Mouse (Mus musculus) hematopoietic stem cell, adult 5-6 weeks (primary cell): ENCODE results near the gene Dscam. TPM values are rescaled to one million over a fixed set of nuclear protein-coding genes. Genes with fewer than 3 reads are reported as not detected.

Experiments used
- ATAC-seq, 2 experiments: fragments of 125-278 bp in 1 of 2; replicated peaks in 1 of 2; 2 replicates each; pipeline ENCODE4 v1.8.0; 2016 to 2017; ENCODE audit warnings: inconsistent platforms in 2 of 2, mild to moderate bottlenecking in 2 of 2, moderate number of reproducible peaks in 2 of 2, low read depth in 1 of 2, moderate TSS enrichment in 1 of 2; ENCODE audit not compliant: low FRiP score in 2 of 2, poor library complexity in 2 of 2, severe bottlenecking in 2 of 2, insufficient read depth in 1 of 2, low TSS enrichment in 1 of 2
- total RNA-seq: library from RNA; stranded (forward); fragments of 172-1452, 232-1000 nt; gene quantifications from 2 replicates; pipeline ENCODE4 v1.2.3, GENCODE M21; 2017

Dscam gene
- total RNA-seq, 1 experiment from 2014 or later: 1.2 TPM

- no peak for ATAC-seq
Observed at GRCm38 (mm10) chr16:96629623-96630022, 540.9 kb downstream of the Dscam start.

- no peak for ATAC-seq
Observed at GRCm38 (mm10) chr16:96625468-96625867, 545.1 kb downstream of the Dscam start.

- peak; percentile 56 to 71; a peak in 2 of 4 replicates for ATAC-seq
Observed at GRCm38 (mm10) chr16:96624570-96625411, 545.8 kb downstream of the Dscam start.

- no peak for ATAC-seq
Observed at GRCm38 (mm10) chr16:96620861-96621260, 549.7 kb downstream of the Dscam start.

- no peak for ATAC-seq
Observed at GRCm38 (mm10) chr16:96620402-96620801, 550.1 kb downstream of the Dscam start.

GRCm38 (mm10) chr16:96617772-96618171 lies 552.8 kb downstream of the Dscam start:
- ATAC-seq: no peak

- no peak for ATAC-seq
Observed at GRCm38 (mm10) chr16:96613275-96613674, 557.3 kb downstream of the Dscam start.

- peak; percentile 71 to 72 for ATAC-seq
Observed at GRCm38 (mm10) chr16:96610806-96611205, 559.7 kb downstream of the Dscam start.

GRCm38 (mm10) chr16:96602206-96602605 lies 568.3 kb downstream of the Dscam start:
- no peak for ATAC-seq

- ATAC-seq: no peak
Observed at GRCm38 (mm10) chr16:96600791-96601190, 569.8 kb downstream of the Dscam start.

- no peak for ATAC-seq
Observed at GRCm38 (mm10) chr16:96599401-96600060, 571.0 kb downstream of the Dscam start.

- no peak for ATAC-seq
Observed at GRCm38 (mm10) chr16:96575841-96576240, 594.7 kb downstream of the Dscam start.

GRCm38 (mm10) chr16:96567428-96567827 lies 603.1 kb downstream of the Dscam start:
- no peak for ATAC-seq

GRCm38 (mm10) chr16:96563350-96564257 lies 606.9 kb downstream of the Dscam start:
- ATAC-seq: no peak

- ATAC-seq: no peak
Observed at GRCm38 (mm10) chr16:96559796-96560195, 610.8 kb downstream of the Dscam start.

- ATAC-seq: no peak
Observed at GRCm38 (mm10) chr16:96558341-96558740, 612.2 kb downstream of the Dscam start.

- ATAC-seq: no peak
Observed at GRCm38 (mm10) chr16:96556621-96557020, 613.9 kb downstream of the Dscam start.

- no peak for ATAC-seq
Observed at GRCm38 (mm10) chr16:96555412-96555811, 615.1 kb downstream of the Dscam start.
